Mouse (Mus musculus) embryonic fibroblast, embryonic 13.5 days (primary cell): ENCODE data around the gene Tm9sf4.

Experiments used
- CTCF ChIP-seq: IDR thresholded peaks from 2 replicates; pipeline ENCODE4 v1.5.1; 2011; ENCODE audit warnings: mild to moderate bottlenecking, control low read depth, low read length, moderate library complexity, borderline replicate concordance; ENCODE audit not compliant: insufficient read depth
- POLR2A ChIP-seq: IDR thresholded peaks from 2 replicates; pipeline ENCODE4 v1.6.1; 2011; ENCODE audit warnings: low read depth, mild to moderate bottlenecking, control low read depth, low read length, moderate library complexity

DNA sequence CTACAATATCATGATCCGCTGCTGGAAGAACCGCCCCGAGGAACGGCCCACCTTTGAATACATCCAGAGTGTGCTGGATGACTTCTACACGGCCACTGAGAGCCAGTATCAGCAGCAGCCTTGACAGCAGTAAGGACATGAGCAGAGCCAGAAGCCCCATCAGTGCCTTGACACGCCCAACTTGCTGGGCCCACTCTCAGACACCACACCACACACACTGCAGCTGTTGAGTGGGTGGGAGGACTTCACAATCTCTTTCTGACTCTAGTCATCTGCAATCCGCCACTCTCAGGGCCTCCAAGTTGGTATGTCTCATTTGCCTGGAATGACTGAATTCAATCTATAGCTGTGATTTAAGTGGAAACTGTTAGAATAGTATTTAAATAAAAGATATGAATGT, 10.1 kb upstream of the Tm9sf4 start:
- TF ChIP-seq POLR2A: no peak
- TF ChIP-seq CTCF: no peak
